17 mouse cellular contexts compared by ENCODE assay signal in genomic region chr9:101404034-101404433, GRCm38 (mm10).
"Had no signal": no experiment of that assay in that cellular context is flagged by ENCODE, and none has a peak within 500 bp of the region (broad histone marks: within the 10 kb centered on the region; RNA-seq: fewer than 3 reads in every experiment).

No protein-coding gene starts in this region.

- DNase-seq: kidney, adult 9 months; kidney, postnatal 4 days; liver; liver, embryonic 13.5 days; liver, postnatal 0 days; lung, postnatal 14 days; spleen, adult 18-20 months; thymus, adult 18-20 months; thymus, postnatal 14 days had no signal

- H3K9ac ChIP-seq: limb, embryonic 12.5 days; liver, embryonic 13.5 days; liver, postnatal 0 days; lung, embryonic 15.5 days; neural tube, embryonic 12.5 days had no signal

- ATAC-seq: liver, postnatal 0 days had no signal

- H3K4me3 ChIP-seq: layer of hippocampus, adult 2 months; limb, embryonic 12.5 days; liver, embryonic 13.5 days; lung, embryonic 15.5 days; megakaryocyte, embryonic 14.5 days; myocyte; neural tube, embryonic 12.5 days had no signal

- H3K4me2 ChIP-seq: limb, embryonic 12.5 days; liver, embryonic 13.5 days; lung, embryonic 15.5 days; neural tube, embryonic 12.5 days had no signal

- H3K36me3 ChIP-seq: limb, embryonic 12.5 days; liver, embryonic 13.5 days; lung, embryonic 15.5 days; neural tube, embryonic 12.5 days had no signal

- H3K27me3 ChIP-seq: limb, embryonic 12.5 days; liver, embryonic 13.5 days; lung, embryonic 15.5 days; megakaryocyte, embryonic 14.5 days; neural tube, embryonic 12.5 days had no signal

- H3K4me1 ChIP-seq: liver, embryonic 13.5 days; lung, embryonic 15.5 days; megakaryocyte, embryonic 14.5 days had no signal

- H3K27ac ChIP-seq: kidney, postnatal 0 days; limb, embryonic 12.5 days; liver, embryonic 13.5 days; lung, embryonic 15.5 days; macrophage; neural tube, embryonic 12.5 days had no signal

- H3K9me3 ChIP-seq: limb, embryonic 12.5 days; liver, embryonic 13.5 days; lung, embryonic 15.5 days; megakaryocyte, embryonic 14.5 days; neural tube, embryonic 12.5 days had no signal
